19 mouse cellular contexts compared by ENCODE assay signal in the genomic region with DNA sequence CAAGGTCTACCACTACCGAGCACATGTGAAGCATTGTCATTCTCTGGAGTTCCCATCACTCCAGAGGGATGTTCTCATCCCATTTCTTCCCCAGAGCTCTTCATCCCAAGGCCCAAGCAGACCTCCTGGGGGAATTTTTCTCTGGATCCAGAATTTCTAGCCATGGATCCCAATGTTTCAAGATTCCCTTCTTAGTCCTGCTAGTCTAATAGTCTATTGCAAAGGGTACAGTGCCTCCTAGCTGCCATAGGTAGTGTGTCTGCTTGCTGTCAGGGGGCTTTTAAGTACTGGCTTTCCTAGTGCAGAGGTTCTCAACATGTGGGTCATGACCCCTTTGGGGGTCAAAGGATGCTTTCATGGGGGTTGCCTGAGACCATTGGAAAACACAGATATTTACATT. TPM values are rescaled to one million over a fixed set of nuclear protein-coding genes. Genes with fewer than 3 reads are reported as not detected.
A peak's percentile ranks its signal among the peaks of the same experiment; 100 is the strongest.
DNase-seq lines count a peak whose midpoint lies in the region; ATAC-seq and TF ChIP-seq lines count a peak whose summit lies in the region.
"Had no signal": no experiment of that assay in that cellular context is flagged by ENCODE, and none has a peak within 500 bp of the region (broad histone marks: within the 10 kb centered on the region; RNA-seq: fewer than 3 reads in every experiment).

No protein-coding gene starts in this region.

- H3K9ac ChIP-seq in forebrain, postnatal 0 days: no peak overlapping the region
- no peak overlapping the region for H3K9ac ChIP-seq in kidney, postnatal 0 days (ENCODE audit: low read depth, low read length)
- H3K9ac ChIP-seq: embryonic facial prominence, embryonic 12.5 days; hindbrain, embryonic 14.5 days; lung, embryonic 15.5 days had no signal

- CTCF ChIA-PET in Patski (lab: Charles Lee): interaction anchor here (1.3 kb wide), 2 partner anchors 114 to 116 kb away, joined by 3 to 4 read pairs; no protein-coding TSS in a partner anchor

- no peaks in the 10 kb centered on the region for H3K36me3 ChIP-seq in forebrain, postnatal 0 days (ENCODE audit: insufficient read depth)
- H3K36me3 ChIP-seq in forebrain, embryonic 10.5 days (replicated peaks): no peaks in the 10 kb centered on the region
- no peaks in the 10 kb centered on the region for H3K36me3 ChIP-seq in kidney, postnatal 0 days (ENCODE audit: insufficient read depth, low read length)
- H3K36me3 ChIP-seq: embryonic facial prominence, embryonic 12.5 days; G1E; lung, embryonic 15.5 days; midbrain, embryonic 10.5 days had no signal

- peak; percentile 46 for TF ChIP-seq CTCF in forebrain, postnatal 0 days (IDR thresholded peaks at IDR 0.05; ENCODE audit: low read depth)
- peak; percentile 47; the same call in 1 of the 2 replicates for TF ChIP-seq CTCF in kidney, postnatal 0 days (IDR thresholded peaks at IDR 0.05; ENCODE audit: low read depth)
- peak; percentile 56 for TF ChIP-seq CTCF in Patski (IDR thresholded peaks at IDR 0.05)

- POLR2A ChIA-PET in Patski (lab: Charles Lee): no interaction called here

- no peaks in the 10 kb centered on the region for H3K9me3 ChIP-seq in forebrain, postnatal 0 days (ENCODE audit: low read length)
- H3K9me3 ChIP-seq in forebrain, embryonic 10.5 days: no peaks in the 10 kb centered on the region
- H3K9me3 ChIP-seq in kidney, postnatal 0 days (replicated peaks; ENCODE audit: low read length): no peaks in the 10 kb centered on the region
- H3K9me3 ChIP-seq: embryonic facial prominence, embryonic 12.5 days; G1E; lung, embryonic 15.5 days; midbrain, embryonic 10.5 days had no signal

- H3K4me1 ChIP-seq in forebrain, postnatal 0 days (ENCODE audit: insufficient read depth): no peaks in the 10 kb centered on the region
- H3K4me1 ChIP-seq in forebrain, embryonic 10.5 days: no peaks in the 10 kb centered on the region
- H3K4me1 ChIP-seq in kidney, postnatal 0 days (replicated peaks; ENCODE audit: insufficient read depth, low read length): no peaks in the 10 kb centered on the region
- H3K4me1 ChIP-seq: embryonic facial prominence, embryonic 12.5 days; lung, embryonic 15.5 days; midbrain, embryonic 10.5 days had no signal

- no peak for DNase-seq in forebrain, postnatal 0 days
- no peak for DNase-seq in forebrain, embryonic 10.5 days (ENCODE audit: extremely low spot score, low spot score)
- no peak for DNase-seq in kidney, postnatal 0 days (ENCODE audit: low spot score)
- DNase-seq in kidney, postnatal 14 days: no peak
- DNase-seq in 3T3-L1 (ENCODE audit: low read depth, low spot score) (peak; percentile 62), Patski (ENCODE audit: low read depth, low spot score) (no peak)
- DNase-seq in layer of hippocampus, adult 18-20 months (ENCODE audit: low spot score in 2 of 2): no peak
- no peak for DNase-seq in left cerebral cortex, adult 8-10 months (ENCODE audit: low spot score in 2 of 2)
- DNase-seq: B cell, adult 2 months; cerebellum, postnatal 25 days; heart, postnatal 10 days; kidney, adult 18-20 months; right cerebral cortex, adult 18-20 months; thymus, postnatal 4 days had no signal

- no peak overlapping the region for H3K4me3 ChIP-seq in forebrain, postnatal 0 days (ENCODE audit: low read depth, low read length)
- no peak overlapping the region for H3K4me3 ChIP-seq in forebrain, embryonic 10.5 days
- no peak overlapping the region for H3K4me3 ChIP-seq in kidney, postnatal 0 days (replicated peaks; ENCODE audit: low read depth, low read length)
- H3K4me3 ChIP-seq: embryonic facial prominence, embryonic 12.5 days; lung, embryonic 15.5 days; midbrain, embryonic 10.5 days had no signal

- no peak overlapping the region for H3K4me2 ChIP-seq in forebrain, postnatal 0 days (ENCODE audit: low read depth)
- no peak overlapping the region for H3K4me2 ChIP-seq in kidney, postnatal 0 days (ENCODE audit: low read length)
- H3K4me2 ChIP-seq: embryonic facial prominence, embryonic 12.5 days; hindbrain, embryonic 14.5 days; lung, embryonic 15.5 days had no signal

- in situ Hi-C loops in Patski (cut with MboI; ENCODE audit: low pct_unique_long_range_greater_than_20kb): loop anchor here (5.0 to 10.0 kb wide), 2 partner anchors 76 to 338 kb away; partner anchors contain the start of gene Plxna2

- 82% methylated on average over 1 of the region's 1 CpGs for WGBS in forebrain, postnatal 0 days
- 77% methylated on average over 1 of the region's 1 CpGs for WGBS in forebrain, embryonic 10.5 days
- 67% methylated on average over 1 of the region's 1 CpGs for WGBS in kidney, postnatal 0 days

- no peaks in the 10 kb centered on the region for H3K27me3 ChIP-seq in forebrain, postnatal 0 days (ENCODE audit: insufficient read depth, low read length)
- H3K27me3 ChIP-seq in forebrain, embryonic 10.5 days (ENCODE audit: poor library complexity, severe bottlenecking): no peaks in the 10 kb centered on the region
- no peaks in the 10 kb centered on the region for H3K27me3 ChIP-seq in kidney, postnatal 0 days (ENCODE audit: insufficient read depth, low read length)
- peaks cover 6% of the 10 kb centered on the region for H3K27me3 ChIP-seq in Patski
- H3K27me3 ChIP-seq: embryonic facial prominence, embryonic 12.5 days; lung, embryonic 15.5 days had no signal

- no peak for ATAC-seq in forebrain, postnatal 0 days
- ATAC-seq in kidney, postnatal 0 days (replicated peaks; ENCODE audit: low FRiP score, low read depth): no peak
- ATAC-seq in Patski: no peak

- no peak overlapping the region for H3K27ac ChIP-seq in forebrain, postnatal 0 days (ENCODE audit: low read depth, low read length)
- no peak overlapping the region for H3K27ac ChIP-seq in forebrain, embryonic 10.5 days
- no peak overlapping the region for H3K27ac ChIP-seq in kidney, postnatal 0 days
- H3K27ac ChIP-seq: embryonic facial prominence, embryonic 12.5 days; hindbrain, embryonic 14.5 days; lung, embryonic 15.5 days; midbrain, embryonic 10.5 days had no signal

RNA-seq across cellular contexts. Expression of gene Cd34, which starts 14.3 kb away (rescaled TPM):
- total RNA-seq in forebrain, postnatal 0 days (2014; rRNA removed): 23.2 and 23.9 TPM in 2 replicates
- 22.0 and 24.5 TPM in 2 replicates for polyA plus RNA-seq in forebrain, postnatal 0 days (2015; fragmentation: Nextera tagmentation; extraction: Ambion mirVana)
- polyA plus RNA-seq in forebrain, embryonic 10.5 days (2016; fragmentation: Nextera tagmentation; extraction: Ambion mirVana): 57.8 and 60.0 TPM in 2 replicates
- polyA plus RNA-seq in kidney, postnatal 0 days (2015; fragmentation: Nextera tagmentation; extraction: Ambion mirVana): 84.6 and 91.2 TPM in 2 replicates
- polyA plus RNA-seq in Patski (2021): 0.05 TPM
- 10 to 100 TPM; 26.4 to 33.6 TPM for total RNA-seq in layer of hippocampus, adult 18-20 months (2021)
- 10 to 100 TPM; 58.3 to 75.9 (median 69.7) TPM for total RNA-seq in left cerebral cortex, adult 8-10 months (2022)

Comparison
In these comparisons a context has a peak if more than half of its experiments do, and no peak if none do; other contexts are left out.
1. RNA of gene Cd34, which starts 14.3 kb away (polyA plus RNA-seq): 84.6 to 91.2 TPM in kidney, postnatal 0 days, 57.8 to 60.0 TPM in forebrain, embryonic 10.5 days and 22.0 to 24.5 TPM in forebrain, postnatal 0 days; 0.05 TPM in Patski (single experiment); every median in the first group is over 10 times any median in the second.
2. Peak in every context shown above with its lines, with median percentiles within 50 percentile points of each other: CTCF ChIP-seq.